Mouse (Mus musculus): ENCODE measurements around the gene Cep170b. TPM values are rescaled to one million over a fixed set of nuclear protein-coding genes. Genes with fewer than 3 reads are reported as not detected.
A peak's percentile ranks its signal among the peaks of the same experiment; 100 is the strongest.

Gene Cep170b
- polyA plus RNA-seq, 1 experiment from 2014 or later = 16.2 TPM

- Histone ChIP-seq H3K9me3 (ENCODE audit: control insufficient read depth, low read depth, low read length) (no peaks in the 10 kb centered on the region), H3K27ac (ENCODE audit: low read length) (peak overlapping the region; percentile 67), H3K27me3 (ENCODE audit: control insufficient read depth, insufficient read depth, low read length) (no peaks in the 10 kb centered on the region), H3K4me3 (ENCODE audit: low read depth, low read length) (no peak overlapping the region), H3K36me3 (ENCODE audit: control insufficient read depth, insufficient read depth, low read length) (no peaks in the 10 kb centered on the region), H3K4me2 (replicated peaks; ENCODE audit: low read depth, low read length) (peak overlapping the region; percentile 14; the same call in 1 of the 2 replicates), H3K9ac (replicated peaks; ENCODE audit: low read depth, low read length) (no peak overlapping the region), H3K4me1 (ENCODE audit: control insufficient read depth, insufficient read depth, low read length) (peaks cover 62% of the 10 kb centered on the region)
- 55% methylated on average over 13 of the region's 13 CpGs for WGBS
- ATAC-seq (ENCODE audit: insufficient number of reproducible peaks, insufficient read depth, low FRiP score, low read depth) = no peak
Measured at GRCm38 (mm10) chr12:112793601-112794355, 73.5 kb downstream of the Cep170b start.

GRCm38 (mm10) chr12:112794356-112794816 is 74.1 kb downstream of the Cep170b start:
- Histone ChIP-seq H3K27me3 (ENCODE audit: control insufficient read depth, insufficient read depth, low read length) (no peaks in the 10 kb centered on the region), H3K9me3 (ENCODE audit: control insufficient read depth, low read depth, low read length) (no peaks in the 10 kb centered on the region), H3K4me1 (ENCODE audit: control insufficient read depth, insufficient read depth, low read length) (peaks cover 66% of the 10 kb centered on the region), H3K9ac (replicated peaks; ENCODE audit: low read depth, low read length) (no peak overlapping the region), H3K36me3 (ENCODE audit: control insufficient read depth, insufficient read depth, low read length) (no peaks in the 10 kb centered on the region), H3K27ac (ENCODE audit: low read length) (peak overlapping the region; percentile 67; the same call in 1 of the 2 replicates), H3K4me3 (ENCODE audit: low read depth, low read length) (no peak overlapping the region; the same call in 1 of the 2 replicates), H3K4me2 (replicated peaks; ENCODE audit: low read depth, low read length) (peak overlapping the region; percentile 14; the same call in 1 of the 2 replicates)
- WGBS = 14% methylated on average over 7 of the region's 7 CpGs
- ATAC-seq (ENCODE audit: insufficient number of reproducible peaks, insufficient read depth, low FRiP score, low read depth) = no peak

- H3K27me3 ChIP-seq (ENCODE audit: control insufficient read depth, insufficient read depth, low read length) = no peaks in the 10 kb centered on the region
- peaks cover 66% of the 10 kb centered on the region for H3K4me1 ChIP-seq (ENCODE audit: control insufficient read depth, insufficient read depth, low read length)
- no peaks in the 10 kb centered on the region for H3K36me3 ChIP-seq (ENCODE audit: control insufficient read depth, insufficient read depth, low read length)
- peak overlapping the region; percentile 29 for H3K4me2 ChIP-seq (replicated peaks; ENCODE audit: low read depth, low read length)
- no peak overlapping the region for H3K4me3 ChIP-seq (ENCODE audit: low read depth, low read length)
- whole genome bisulfite sequencing = 90% methylated on average over 5 of the region's 5 CpGs
- ATAC-seq (ENCODE audit: insufficient number of reproducible peaks, insufficient read depth, low FRiP score, low read depth) = no peak
- H3K9me3 ChIP-seq (ENCODE audit: control insufficient read depth, low read depth, low read length) = no peaks in the 10 kb centered on the region
- H3K27ac ChIP-seq (ENCODE audit: low read length) = peak overlapping the region; percentile 67; the same call in 1 of the 2 replicates
- no peak overlapping the region for H3K9ac ChIP-seq (replicated peaks; ENCODE audit: low read depth, low read length)
Measured at GRCm38 (mm10) chr12:112794998-112795397, 74.7 kb downstream of the Cep170b start.

GRCm38 (mm10) chr12:112795466-112796104 is 75.3 kb downstream of the Cep170b start:
- Histone ChIP-seq H3K27me3 (ENCODE audit: control insufficient read depth, insufficient read depth, low read length) (no peaks in the 10 kb centered on the region), H3K9me3 (ENCODE audit: control insufficient read depth, low read depth, low read length) (no peaks in the 10 kb centered on the region), H3K27ac (ENCODE audit: low read length) (peak overlapping the region; percentile 39; the same call in 1 of the 2 replicates), H3K9ac (replicated peaks; ENCODE audit: low read depth, low read length) (no peak overlapping the region), H3K4me2 (replicated peaks; ENCODE audit: low read depth, low read length) (peak overlapping the region; percentile 29), H3K4me3 (ENCODE audit: low read depth, low read length) (0 out of 2 replicates have a peak overlapping the region, but pooled peaks have one; percentile 8), H3K36me3 (ENCODE audit: control insufficient read depth, insufficient read depth, low read length) (no peaks in the 10 kb centered on the region), H3K4me1 (ENCODE audit: control insufficient read depth, insufficient read depth, low read length) (peaks cover 66% of the 10 kb centered on the region)
- peak; percentile 68 for ATAC-seq (ENCODE audit: insufficient number of reproducible peaks, insufficient read depth, low FRiP score, low read depth)
- 37% methylated on average over 18 of the region's 18 CpGs for WGBS

Small RNA genes lying within 50 kb of the gene (microRNA-seq; reads per million reads assigned to microRNA genes)
- gene Mir6940 = 1.0 reads per million

Other genes with a start within 250 kb of the Cep170b start
- gene A530016L24Rik, start 231.0 kb upstream of the Cep170b start, polyA plus RNA-seq (2014; fragmentation: Nextera tagmentation; extraction: Ambion mirVana) = 0.27 and 0.30 TPM in 2 replicates
- gene Tmem179, start 203.7 kb upstream of the Cep170b start, polyA plus RNA-seq (2014; fragmentation: Nextera tagmentation; extraction: Ambion mirVana) = 2.1 and 2.7 TPM in 2 replicates
- gene Inf2, start 131.7 kb upstream of the Cep170b start, polyA plus RNA-seq (2014; fragmentation: Nextera tagmentation; extraction: Ambion mirVana) = 4.4 and 5.0 TPM in 2 replicates
- gene Adssl1, start 100.4 kb upstream of the Cep170b start, polyA plus RNA-seq (2014; fragmentation: Nextera tagmentation; extraction: Ambion mirVana) = 2.8 and 3.1 TPM in 2 replicates
- 250 and 274 TPM in 2 replicates for gene Siva1, start 75.8 kb upstream of the Cep170b start, polyA plus RNA-seq (2014; fragmentation: Nextera tagmentation; extraction: Ambion mirVana)
- 55.6 and 64.6 TPM in 2 replicates for gene Akt1, start 45.6 kb upstream of the Cep170b start, polyA plus RNA-seq (2014; fragmentation: Nextera tagmentation; extraction: Ambion mirVana)
- gene Zbtb42, start 41.6 kb upstream of the Cep170b start, polyA plus RNA-seq (2014; fragmentation: Nextera tagmentation; extraction: Ambion mirVana) = 10.9 and 14.2 TPM in 2 replicates
- 12.9 and 13.3 TPM in 2 replicates for gene Pld4, start 40.2 kb downstream of the Cep170b start, polyA plus RNA-seq (2014; fragmentation: Nextera tagmentation; extraction: Ambion mirVana)
- 4.6 and 5.0 TPM in 2 replicates for gene Ahnak2, start 82.2 kb downstream of the Cep170b start, polyA plus RNA-seq (2014; fragmentation: Nextera tagmentation; extraction: Ambion mirVana)
- gene Clba1, start 88.5 kb downstream of the Cep170b start, polyA plus RNA-seq (2014; fragmentation: Nextera tagmentation; extraction: Ambion mirVana) = 6.1 and 8.2 TPM in 2 replicates
- 123 and 130 TPM in 2 replicates for gene Cdca4, start 109.0 kb downstream of the Cep170b start, polyA plus RNA-seq (2014; fragmentation: Nextera tagmentation; extraction: Ambion mirVana)
- gene Gpr132, start 147.8 kb downstream of the Cep170b start, polyA plus RNA-seq (2014; fragmentation: Nextera tagmentation; extraction: Ambion mirVana) = 0.26 and 0.52 TPM in 2 replicates
- 8.4 and 8.5 TPM in 2 replicates for gene Jag2, start 209.3 kb downstream of the Cep170b start, polyA plus RNA-seq (2014; fragmentation: Nextera tagmentation; extraction: Ambion mirVana)
- 105 and 125 TPM in 2 replicates for gene Nudt14, start 221.7 kb downstream of the Cep170b start, polyA plus RNA-seq (2014; fragmentation: Nextera tagmentation; extraction: Ambion mirVana)